Mouse (Mus musculus) heart, adult 18-20 months (tissue): Measurements from ENCODE around the gene Sin3a. TPM values are rescaled to one million over a fixed set of nuclear protein-coding genes. Genes with fewer than 3 reads are reported as not detected.

Experiments
- DNase-seq, 2 experiments: peaks; one replicate each; pipeline ENCODE4 v3.0.0; 2021 to 2022; ENCODE audit warnings: mixed read lengths in 1 of 2
- total RNA-seq, 2 experiments: library from RNA; stranded (reverse); gene quantifications; 2 replicates each; pipeline ENCODE4 v1.2.3; 2021

Sin3a gene
- total RNA-seq, 2 experiments from 2014 or later: 23.0 to 23.6 TPM

- no peak for DNase-seq
Observed at GRCm38 (mm10) chr9:57168411-57168810, 96.6 kb downstream of the Sin3a start.

Other genes with a start within 250 kb of the Sin3a start
- gene Odf3l1, start 207.4 kb upstream of the Sin3a start, total RNA-seq: not detected
- gene Cspg4, start 207.0 kb upstream of the Sin3a start, total RNA-seq: 10 to 100 TPM in 1 of 2 experiments, 1 to 10 TPM in 1; 9.9 to 11.5 TPM
- gene Snx33, start 143.7 kb upstream of the Sin3a start, total RNA-seq: 1 to 10 TPM; 7.0 to 8.2 TPM
- gene Imp3, start 134.6 kb upstream of the Sin3a start, total RNA-seq: 10 to 100 TPM; 55.8 to 58.3 TPM
- gene Snupn, start 121.2 kb upstream of the Sin3a start, total RNA-seq: 10 to 100 TPM; 10.6 to 11.2 TPM
- 10 to 100 TPM in 1 of 2 experiments, 1 to 10 TPM in 1; 9.3 to 10.1 TPM for gene Ptpn9, start 77.1 kb upstream of the Sin3a start, total RNA-seq
- gene Man2c1, start 58.6 kb downstream of the Sin3a start, total RNA-seq: 10 to 100 TPM; 42.6 to 43.3 TPM
- 1 to 10 TPM; 5.7 to 5.9 TPM for gene Neil1, start 76.3 kb downstream of the Sin3a start, total RNA-seq
- 10 to 100 TPM; 28.0 to 32.0 TPM for gene Commd4, start 86.3 kb downstream of the Sin3a start, total RNA-seq
- gene Trcg1, start 164.5 kb downstream of the Sin3a start, total RNA-seq: not detected
- 10 to 100 TPM in 1 of 2 experiments, 1 to 10 TPM in 1; 8.9 to 11.5 TPM for gene 1700017B05Rik, start 190.6 kb downstream of the Sin3a start, total RNA-seq